Mouse (Mus musculus): ENCODE results near the gene Tmem141. TPM values are rescaled to one million over a fixed set of nuclear protein-coding genes. Genes with fewer than 3 reads are reported as not detected.
A peak's percentile ranks its signal among the peaks of the same experiment; 100 is the strongest.

Gene Tmem141
- 12.1 and 13.4 TPM in 2 replicates for polyA plus RNA-seq (2014; fragmentation: Nextera tagmentation; extraction: Ambion mirVana)

DNA sequence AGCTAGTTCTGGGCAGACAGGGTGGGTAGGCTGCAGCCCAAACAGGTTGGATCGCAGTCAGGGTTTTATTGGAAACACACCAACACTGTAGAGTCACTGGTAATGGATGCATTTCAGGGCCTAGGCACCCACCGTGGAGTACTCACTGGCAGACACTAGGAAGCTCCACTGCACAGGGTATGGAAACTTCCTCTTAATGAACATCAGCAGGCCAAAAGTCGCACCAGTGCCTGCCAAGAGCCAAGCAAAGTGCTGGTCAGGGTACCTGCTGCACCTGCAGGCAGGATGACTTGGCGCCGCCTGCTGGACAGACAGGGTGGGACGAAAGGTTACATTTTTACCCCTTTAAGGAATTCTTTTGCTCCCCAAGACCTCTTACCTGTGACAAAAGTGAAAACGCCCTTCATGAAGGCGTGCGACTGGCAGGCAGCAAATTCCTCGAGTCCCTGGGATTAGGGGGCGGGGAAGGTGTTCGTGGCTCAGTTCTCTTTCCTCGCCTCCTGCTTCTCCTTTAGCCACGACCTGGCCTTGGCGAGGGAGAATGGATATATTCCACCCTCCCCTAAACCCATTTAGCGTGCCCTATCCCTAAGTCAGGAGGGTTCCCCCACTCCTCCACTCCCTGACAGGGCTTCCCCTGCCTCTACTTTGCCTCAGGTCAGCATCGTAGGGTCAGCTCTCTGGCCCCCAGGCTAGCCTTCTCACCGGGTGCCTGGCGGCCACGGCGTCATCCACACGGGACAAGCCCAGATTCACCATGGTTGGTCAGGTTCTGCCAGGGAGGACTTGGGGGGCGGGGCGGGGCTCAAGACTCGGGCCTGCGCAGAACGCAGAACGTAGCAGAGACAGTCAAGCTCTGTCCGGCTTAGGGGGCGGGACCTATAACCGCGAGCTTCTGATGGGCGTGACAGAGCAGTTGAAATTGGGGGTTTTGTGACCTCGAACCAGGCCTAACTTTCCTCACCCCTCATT is at the start of gene Tmem141:
Tmem141 (minus strand) TSS at position 777 of the 972 bp plus-strand sequence.
- peak; percentile 84 for ATAC-seq (replicated peaks; ENCODE audit: low FRiP score)
- H3K9ac ChIP-seq (ENCODE audit: low read depth, low read length): peak within 1 kb of the TSS; percentile 30
- H3K4me1 ChIP-seq (replicated peaks; ENCODE audit: control insufficient read depth, insufficient read depth, low read length): peaks cover 5% of the 10 kb centered on the region; the same call in 1 of the 2 replicates
- H3K9me3 ChIP-seq (ENCODE audit: control insufficient read depth, low read length): no peaks in the 10 kb centered on the region
- H3K36me3 ChIP-seq (ENCODE audit: control insufficient read depth, insufficient read depth, low read length): no peaks in the 10 kb centered on the region
- peak within 1 kb of the TSS; percentile 35 for H3K4me3 ChIP-seq (ENCODE audit: low read depth, low read length)
- WGBS: 6% methylated on average over 34 of the region's 34 CpGs
- H3K27ac ChIP-seq (ENCODE audit: low read depth, low read length): no peak within 1 kb of the TSS
- DNase-seq (ENCODE audit: low spot score): peak; percentile 75
- H3K4me2 ChIP-seq: peak within 1 kb of the TSS; percentile 74
- H3K27me3 ChIP-seq (replicated peaks; ENCODE audit: control insufficient read depth, insufficient read depth, low read length): peaks cover 24% of the 10 kb centered on the region

GRCm38 (mm10) chr2:25666516-25666915 is 44.7 kb upstream of the Tmem141 start:
- H3K9ac ChIP-seq (ENCODE audit: low read depth, low read length): no peak overlapping the region
- no peaks in the 10 kb centered on the region for H3K36me3 ChIP-seq (ENCODE audit: control insufficient read depth, insufficient read depth, low read length)
- H3K27ac ChIP-seq (ENCODE audit: low read depth, low read length): no peak overlapping the region
- no peaks in the 10 kb centered on the region for H3K27me3 ChIP-seq (replicated peaks; ENCODE audit: control insufficient read depth, insufficient read depth, low read length)
- no peaks in the 10 kb centered on the region for H3K4me1 ChIP-seq (replicated peaks; ENCODE audit: control insufficient read depth, insufficient read depth, low read length)
- no peak overlapping the region for H3K4me2 ChIP-seq
- no peak for ATAC-seq (replicated peaks; ENCODE audit: low FRiP score)
- H3K4me3 ChIP-seq (ENCODE audit: low read depth, low read length): no peak overlapping the region
- no peaks in the 10 kb centered on the region for H3K9me3 ChIP-seq (ENCODE audit: control insufficient read depth, low read length)
- no peak for DNase-seq (ENCODE audit: low spot score)
- 45% methylated on average over 1 of the region's 1 CpGs for WGBS

DNA sequence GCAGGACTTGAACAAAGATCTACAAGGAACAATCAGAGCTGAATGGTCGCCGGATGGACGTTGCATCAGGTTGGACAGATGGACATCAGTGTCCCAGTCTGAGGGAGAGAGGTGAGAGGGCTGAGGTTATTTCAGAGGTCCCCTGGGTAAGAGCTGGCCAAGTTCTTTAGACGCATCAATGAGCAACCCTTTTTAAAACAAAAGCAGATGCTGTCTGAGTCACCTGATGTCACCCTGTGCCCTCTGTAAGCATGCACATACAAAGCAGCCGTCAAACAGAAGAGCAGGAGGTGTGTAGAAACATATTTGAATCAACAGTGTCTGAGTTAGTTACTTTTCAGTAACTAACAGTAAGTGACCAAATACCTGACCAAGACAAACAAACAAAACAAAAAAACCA is 42.3 kb upstream of the Tmem141 start:
- no peaks in the 10 kb centered on the region for H3K36me3 ChIP-seq (ENCODE audit: control insufficient read depth, insufficient read depth, low read length)
- DNase-seq (ENCODE audit: low spot score): no peak
- no peak overlapping the region for H3K9ac ChIP-seq (ENCODE audit: low read depth, low read length)
- no peak for ATAC-seq (replicated peaks; ENCODE audit: low FRiP score)
- no peaks in the 10 kb centered on the region for H3K9me3 ChIP-seq (ENCODE audit: control insufficient read depth, low read length)
- no peak overlapping the region for H3K4me2 ChIP-seq
- H3K27me3 ChIP-seq (replicated peaks; ENCODE audit: control insufficient read depth, insufficient read depth, low read length): no peaks in the 10 kb centered on the region
- no peak overlapping the region for H3K27ac ChIP-seq (ENCODE audit: low read depth, low read length)
- H3K4me1 ChIP-seq (replicated peaks; ENCODE audit: control insufficient read depth, insufficient read depth, low read length): no peaks in the 10 kb centered on the region
- no peak overlapping the region for H3K4me3 ChIP-seq (ENCODE audit: low read depth, low read length)
- WGBS: 85% methylated on average over 5 of the region's 5 CpGs

DNA sequence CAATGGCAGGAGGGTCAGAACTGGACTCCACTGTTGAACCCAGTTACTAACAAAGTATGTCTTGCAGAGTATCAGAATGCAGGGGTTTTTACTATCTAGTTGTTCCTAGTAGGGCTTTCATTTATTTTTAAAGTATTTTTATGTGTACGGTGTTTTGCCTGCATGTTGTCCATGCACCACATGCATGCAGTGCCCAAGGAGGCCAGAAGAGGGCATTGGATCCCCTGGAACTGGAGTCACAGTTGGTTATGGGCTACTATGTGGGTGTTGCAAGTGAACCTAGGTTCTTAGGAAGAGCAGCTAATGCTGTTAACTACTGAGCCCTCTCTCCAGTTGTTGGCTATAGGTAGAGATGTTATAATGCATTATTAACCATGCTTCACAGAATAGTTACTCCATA is 41.7 kb upstream of the Tmem141 start:
- no peaks in the 10 kb centered on the region for H3K9me3 ChIP-seq (ENCODE audit: control insufficient read depth, low read length)
- WGBS: 66% methylated on average over 1 of the region's 1 CpGs

DNA sequence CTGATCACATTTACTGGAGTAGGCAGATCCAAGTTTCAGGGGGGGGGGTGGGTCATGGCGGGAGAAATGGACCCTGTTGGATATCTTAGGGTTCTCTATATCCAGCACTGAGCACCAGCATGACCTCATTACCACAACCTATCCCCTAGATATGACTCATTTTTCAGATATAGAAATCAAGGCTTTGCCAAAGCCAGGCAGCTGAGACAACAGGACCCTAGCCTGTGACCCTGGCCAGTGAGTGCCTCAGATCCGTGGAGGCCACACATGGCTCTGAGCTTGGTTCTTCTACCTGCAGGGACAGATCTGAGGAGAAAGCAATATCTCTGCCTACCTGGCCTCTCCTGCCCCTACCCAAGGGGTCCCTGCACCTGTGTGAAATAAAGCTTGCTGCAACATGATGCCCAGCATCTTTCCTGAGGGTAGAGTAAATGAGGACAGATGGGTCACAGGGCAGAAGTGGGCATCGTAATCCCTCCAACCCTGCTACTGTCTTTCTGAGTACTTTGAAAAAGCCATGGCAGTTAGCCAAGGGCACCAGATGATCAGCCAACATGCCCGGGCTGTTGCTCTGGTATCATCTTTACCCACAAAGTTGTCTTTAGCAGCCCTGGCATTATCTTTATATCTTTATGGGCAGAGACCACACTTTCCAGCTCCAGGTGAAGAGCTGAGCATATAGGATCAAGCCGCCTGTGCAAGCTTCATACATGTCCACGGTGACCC is 39.6 kb upstream of the Tmem141 start:
- Histone ChIP-seq H3K27me3 (replicated peaks; ENCODE audit: control insufficient read depth, insufficient read depth, low read length) (no peaks in the 10 kb centered on the region), H3K27ac (ENCODE audit: low read depth, low read length) (no peak overlapping the region), H3K9ac (ENCODE audit: low read depth, low read length) (no peak overlapping the region), H3K4me3 (ENCODE audit: low read depth, low read length) (no peak overlapping the region), H3K4me2 (no peak overlapping the region), H3K9me3 (ENCODE audit: control insufficient read depth, low read length) (no peaks in the 10 kb centered on the region), H3K36me3 (ENCODE audit: control insufficient read depth, insufficient read depth, low read length) (no peaks in the 10 kb centered on the region), H3K4me1 (replicated peaks; ENCODE audit: control insufficient read depth, insufficient read depth, low read length) (no peaks in the 10 kb centered on the region)
- ATAC-seq (replicated peaks; ENCODE audit: low FRiP score) (no peak), DNase-seq (ENCODE audit: low spot score) (no peak)
- WGBS: 83% methylated on average over 6 of the region's 6 CpGs

More for the DNA sequence above, 41.7 kb upstream of the Tmem141 start:
- Histone ChIP-seq H3K4me1 (replicated peaks; ENCODE audit: control insufficient read depth, insufficient read depth, low read length) (no peaks in the 10 kb centered on the region), H3K27me3 (replicated peaks; ENCODE audit: control insufficient read depth, insufficient read depth, low read length) (no peaks in the 10 kb centered on the region), H3K4me2 (no peak overlapping the region), H3K9ac (ENCODE audit: low read depth, low read length) (no peak overlapping the region), H3K36me3 (ENCODE audit: control insufficient read depth, insufficient read depth, low read length) (no peaks in the 10 kb centered on the region), H3K27ac (ENCODE audit: low read depth, low read length) (no peak overlapping the region), H3K4me3 (ENCODE audit: low read depth, low read length) (no peak overlapping the region)
- ATAC-seq (replicated peaks; ENCODE audit: low FRiP score) (no peak), DNase-seq (ENCODE audit: low spot score) (no peak)

GRCm38 (mm10) chr2:25660279-25660678 is 38.5 kb upstream of the Tmem141 start:
- Histone ChIP-seq H3K27me3 (replicated peaks; ENCODE audit: control insufficient read depth, insufficient read depth, low read length) (0 out of 2 replicates have a peak, but pooled peaks cover under 1% of the 10 kb centered on the region), H3K27ac (ENCODE audit: low read depth, low read length) (no peak overlapping the region), H3K4me2 (no peak overlapping the region), H3K9me3 (ENCODE audit: control insufficient read depth, low read length) (no peaks in the 10 kb centered on the region), H3K4me1 (replicated peaks; ENCODE audit: control insufficient read depth, insufficient read depth, low read length) (no peaks in the 10 kb centered on the region), H3K4me3 (ENCODE audit: low read depth, low read length) (no peak overlapping the region), H3K9ac (ENCODE audit: low read depth, low read length) (no peak overlapping the region), H3K36me3 (ENCODE audit: control insufficient read depth, insufficient read depth, low read length) (no peaks in the 10 kb centered on the region)
- WGBS: 84% methylated on average over 8 of the region's 8 CpGs
- DNase-seq (ENCODE audit: low spot score): no peak
- ATAC-seq (replicated peaks; ENCODE audit: low FRiP score): no peak

GRCm38 (mm10) chr2:25657652-25658051 is 35.8 kb upstream of the Tmem141 start, which contains the start of gene Lcn5:
Lcn5 (plus strand) TSS chr2:25657952.
- ATAC-seq (replicated peaks; ENCODE audit: low FRiP score) (no peak), DNase-seq (ENCODE audit: low spot score) (no peak)

GRCm38 (mm10) chr2:25657246-25657645 is 35.4 kb upstream of the Tmem141 start:
- no peak overlapping the region for H3K9ac ChIP-seq (ENCODE audit: low read depth, low read length)
- H3K4me3 ChIP-seq (ENCODE audit: low read depth, low read length): no peak overlapping the region
- H3K9me3 ChIP-seq (ENCODE audit: control insufficient read depth, low read length): no peaks in the 10 kb centered on the region
- WGBS: 82% methylated on average over 4 of the region's 4 CpGs
- no peaks in the 10 kb centered on the region for H3K36me3 ChIP-seq (ENCODE audit: control insufficient read depth, insufficient read depth, low read length)
- no peak for ATAC-seq (replicated peaks; ENCODE audit: low FRiP score)
- H3K27ac ChIP-seq (ENCODE audit: low read depth, low read length): no peak overlapping the region
- no peak for DNase-seq (ENCODE audit: low spot score)
- H3K4me2 ChIP-seq: no peak overlapping the region
- 0 out of 2 replicates have a peak, but pooled peaks cover 3% of the 10 kb centered on the region for H3K27me3 ChIP-seq (replicated peaks; ENCODE audit: control insufficient read depth, insufficient read depth, low read length)
- H3K4me1 ChIP-seq (replicated peaks; ENCODE audit: control insufficient read depth, insufficient read depth, low read length): no peaks in the 10 kb centered on the region

More at GRCm38 (mm10) chr2:25657652-25658051, 35.8 kb upstream of the Tmem141 start, which contains the start of gene Lcn5:
- H3K27ac ChIP-seq (ENCODE audit: low read depth, low read length): no peak within 1 kb of the TSS
- no peaks in the 10 kb centered on the region for H3K9me3 ChIP-seq (ENCODE audit: control insufficient read depth, low read length)
- H3K27me3 ChIP-seq (replicated peaks; ENCODE audit: control insufficient read depth, insufficient read depth, low read length): 0 out of 2 replicates have a peak, but pooled peaks cover 3% of the 10 kb centered on the region
- no peaks in the 10 kb centered on the region for H3K36me3 ChIP-seq (ENCODE audit: control insufficient read depth, insufficient read depth, low read length)
- H3K4me3 ChIP-seq (ENCODE audit: low read depth, low read length): no peak within 1 kb of the TSS
- no peak within 1 kb of the TSS for H3K4me2 ChIP-seq
- no peaks in the 10 kb centered on the region for H3K4me1 ChIP-seq (replicated peaks; ENCODE audit: control insufficient read depth, insufficient read depth, low read length)
- H3K9ac ChIP-seq (ENCODE audit: low read depth, low read length): no peak within 1 kb of the TSS

All from liver, embryonic 11.5 days (tissue).